Mouse (Mus musculus): Measurements from ENCODE around the gene Mrpl52. TPM values are rescaled to one million over a fixed set of nuclear protein-coding genes. Genes with fewer than 3 reads are reported as not detected.

Gene Mrpl52
- total RNA-seq, 2 experiments from 2014 or later: 99.8 to 101 TPM

DNA sequence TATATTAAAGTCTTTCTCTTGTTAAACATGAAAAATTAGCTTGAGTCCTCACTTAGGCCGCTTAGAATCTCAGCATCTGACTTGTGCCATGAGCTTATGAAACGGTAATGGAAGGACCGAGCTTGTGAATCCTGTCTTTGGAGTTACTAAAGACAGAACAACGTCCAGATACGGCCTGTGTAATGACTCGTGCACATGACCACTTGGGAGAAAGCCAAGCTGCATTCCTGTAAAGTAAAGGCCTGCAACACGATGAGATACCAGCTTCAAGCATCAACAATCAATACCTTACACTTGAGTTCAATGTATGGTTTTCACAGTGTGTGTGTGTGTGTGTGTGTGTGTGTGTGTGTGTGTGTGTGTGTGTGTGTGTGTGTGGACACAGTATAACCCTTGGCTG lies 30.0 kb upstream of the Mrpl52 start:
- H3K4me3 ChIP-seq: no peak overlapping the region
- no peak for DNase-seq (ENCODE audit: low spot score in 2 of 2)
- no peak for TF ChIP-seq CTCF (conservative IDR thresholded peaks at IDR 0.05)
- no peak overlapping the region for H3K27ac ChIP-seq

DNA sequence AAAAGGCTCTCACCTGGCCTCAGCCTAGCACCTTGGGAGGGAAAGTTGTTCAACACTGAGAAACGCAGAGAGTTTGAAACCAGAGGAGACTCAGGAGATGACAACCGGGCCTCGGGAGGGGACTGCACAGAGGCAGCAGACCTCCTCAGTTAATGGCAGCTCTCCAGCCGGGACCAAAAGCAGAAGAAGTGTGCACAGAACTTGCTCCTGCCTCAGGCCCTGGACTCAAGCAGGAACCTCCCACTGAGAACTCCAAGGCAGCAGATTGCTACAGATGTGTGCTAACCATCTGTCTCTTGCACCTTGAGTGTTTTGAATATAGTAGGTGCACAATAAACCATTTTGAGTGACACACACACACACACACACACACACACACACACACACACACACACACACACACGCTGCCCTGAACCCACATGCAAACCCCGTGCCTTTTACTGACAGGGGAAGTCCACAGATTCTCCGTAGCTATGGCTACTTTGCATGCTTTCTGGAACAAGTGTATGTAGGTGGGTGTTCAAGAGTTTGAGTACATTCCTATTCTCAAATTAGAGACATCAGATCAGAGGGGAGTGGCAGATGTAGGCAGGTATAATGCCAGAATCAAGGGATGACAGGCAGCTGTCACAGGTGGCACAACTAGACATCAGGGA lies 28.7 kb upstream of the Mrpl52 start:
- no peak for TF ChIP-seq CTCF (conservative IDR thresholded peaks at IDR 0.05)
- no peak overlapping the region for H3K27ac ChIP-seq
- no peak for DNase-seq (ENCODE audit: low spot score in 2 of 2)
- H3K4me3 ChIP-seq: no peak overlapping the region

DNA sequence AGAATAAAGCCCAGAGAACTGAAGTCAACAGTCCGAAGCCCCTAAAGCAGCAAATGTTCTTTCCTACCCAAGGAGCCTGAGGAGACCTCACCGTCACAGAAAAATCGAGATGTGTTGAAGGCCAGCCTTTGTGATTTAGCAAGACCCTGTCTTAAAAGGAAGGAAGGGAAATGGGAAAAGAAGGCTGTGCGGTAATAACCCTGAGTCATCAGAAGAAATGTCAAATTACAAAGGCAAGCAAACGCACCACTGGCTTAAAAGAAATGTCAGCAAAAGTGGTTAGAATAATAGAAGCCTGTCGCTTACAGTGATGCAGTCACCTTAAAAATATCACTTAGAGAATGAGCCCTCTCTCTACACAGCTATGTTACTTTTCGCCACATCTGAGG lies 28.2 kb upstream of the Mrpl52 start:
- Histone ChIP-seq H3K4me3 (no peak overlapping the region), H3K27ac (no peak overlapping the region)
- TF ChIP-seq CTCF (conservative IDR thresholded peaks at IDR 0.05): no peak
- no peak for DNase-seq (ENCODE audit: low spot score in 2 of 2)

DNA sequence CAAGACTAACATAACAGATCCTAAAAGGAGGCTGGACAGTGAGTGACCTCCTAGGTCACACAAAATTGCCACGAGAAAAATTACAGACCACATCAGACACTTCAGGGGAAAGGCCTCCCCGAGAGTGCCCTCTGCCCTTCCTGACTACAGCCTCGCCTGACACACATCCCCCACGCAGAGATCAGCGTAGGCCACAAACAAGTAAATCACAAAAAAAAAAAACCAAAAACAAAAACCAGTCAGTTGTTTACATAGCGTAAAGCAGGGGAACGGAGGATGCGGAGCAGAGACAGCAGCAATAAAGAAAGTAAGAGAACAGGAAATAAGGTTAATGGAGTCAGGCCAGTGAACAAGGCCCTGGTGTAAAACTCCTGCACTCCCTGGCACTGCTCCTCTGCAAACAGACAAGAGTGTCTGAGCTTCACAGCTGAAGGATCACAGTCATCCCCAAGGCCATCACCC lies 27.8 kb upstream of the Mrpl52 start:
- no peak for TF ChIP-seq CTCF (conservative IDR thresholded peaks at IDR 0.05)
- DNase-seq (ENCODE audit: low spot score in 2 of 2): no peak
- Histone ChIP-seq H3K4me3 (no peak overlapping the region), H3K27ac (no peak overlapping the region)

DNA sequence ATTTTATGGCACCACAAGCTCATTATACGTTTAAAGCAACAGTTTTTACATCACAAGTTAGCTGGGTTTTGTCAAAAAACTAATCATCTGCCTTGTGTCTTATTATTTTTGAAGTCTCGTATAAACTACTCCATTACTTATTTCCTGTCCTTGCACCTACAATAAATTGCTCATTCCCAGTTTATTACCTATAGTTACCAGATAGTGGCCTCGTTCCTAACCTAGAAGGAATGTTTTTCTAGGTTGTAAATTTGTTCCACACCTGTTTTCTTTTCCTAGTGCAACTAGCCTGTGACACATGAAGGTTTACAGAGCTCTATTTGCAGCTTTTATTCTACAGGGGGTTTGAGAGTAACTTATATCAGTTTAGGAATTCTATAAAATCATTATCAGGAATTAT lies 25.0 kb upstream of the Mrpl52 start:
- no peak for TF ChIP-seq CTCF (conservative IDR thresholded peaks at IDR 0.05)

DNA sequence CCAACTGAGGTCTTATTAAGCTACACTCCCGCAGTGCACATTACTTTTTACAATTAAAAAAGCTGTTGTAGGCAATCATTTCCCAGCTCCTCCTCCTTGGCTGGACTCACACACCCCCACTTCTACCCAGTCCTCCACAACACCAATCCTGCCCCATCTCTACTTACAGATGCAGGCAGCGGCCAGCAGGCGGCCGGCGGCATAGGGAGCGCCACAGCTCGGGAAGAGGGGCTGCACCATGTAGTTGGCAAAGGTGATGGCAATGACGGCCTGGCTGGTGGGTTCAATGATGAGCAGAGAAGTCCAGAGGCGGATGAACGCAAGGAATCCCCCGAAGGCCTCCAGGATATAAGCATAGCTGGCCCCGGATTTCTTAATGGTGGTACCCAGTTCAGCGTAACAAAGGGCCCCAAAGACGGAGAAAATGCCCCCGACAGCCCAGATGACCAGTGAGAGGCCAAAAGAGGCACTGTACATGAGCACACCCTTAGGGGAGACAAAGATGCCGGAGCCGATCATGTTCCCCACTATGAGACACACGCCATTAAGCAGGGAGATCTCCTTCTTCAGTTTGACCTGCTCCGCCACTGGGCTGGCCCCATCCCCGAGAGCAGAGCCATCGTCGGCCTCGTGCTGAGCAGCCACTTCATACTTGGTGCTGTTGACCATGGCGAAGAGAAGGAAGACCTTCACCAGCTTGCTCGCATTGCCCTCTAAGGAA lies 18.2 kb upstream of the Mrpl52 start:
- peak; percentile 43 for TF ChIP-seq CTCF (conservative IDR thresholded peaks at IDR 0.05)
- H3K4me3 ChIP-seq: no peak overlapping the region
- no peak overlapping the region for H3K27ac ChIP-seq
- no peak for DNase-seq (ENCODE audit: low spot score in 2 of 2)

More for the DNA sequence above, 25.0 kb upstream of the Mrpl52 start:
- Histone ChIP-seq H3K27ac (no peak overlapping the region), H3K4me3 (no peak overlapping the region)
- no peak for DNase-seq (ENCODE audit: low spot score in 2 of 2)

DNA sequence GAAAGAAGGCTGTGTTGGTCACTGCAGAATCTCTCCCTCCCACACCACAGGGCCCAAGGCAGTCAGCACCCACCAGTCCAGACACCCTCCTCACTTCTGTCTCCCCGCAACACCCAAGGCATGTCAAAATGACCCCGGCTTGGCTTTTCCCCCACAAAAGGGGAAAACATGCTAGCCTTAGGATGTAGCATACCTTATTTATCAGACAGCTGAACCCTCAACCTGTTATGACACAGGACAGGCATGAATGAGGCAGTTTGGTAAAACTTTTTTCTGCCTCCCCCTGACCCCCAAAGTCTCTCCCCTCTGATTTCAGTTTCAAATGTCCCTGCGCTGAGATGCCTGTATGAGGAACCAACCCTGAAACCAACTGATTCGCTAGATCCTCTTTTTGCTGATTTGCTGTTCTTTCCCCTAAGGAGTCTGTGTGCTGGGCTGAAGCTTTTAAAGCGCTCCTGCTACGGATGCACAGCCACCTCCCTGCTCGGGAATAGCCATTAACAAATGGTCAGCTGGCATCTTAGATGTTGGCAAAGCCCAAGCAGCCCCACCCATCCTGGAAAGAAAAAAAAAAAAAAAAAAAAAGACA lies 17.6 kb upstream of the Mrpl52 start:
- H3K4me3 ChIP-seq: no peak overlapping the region

DNA sequence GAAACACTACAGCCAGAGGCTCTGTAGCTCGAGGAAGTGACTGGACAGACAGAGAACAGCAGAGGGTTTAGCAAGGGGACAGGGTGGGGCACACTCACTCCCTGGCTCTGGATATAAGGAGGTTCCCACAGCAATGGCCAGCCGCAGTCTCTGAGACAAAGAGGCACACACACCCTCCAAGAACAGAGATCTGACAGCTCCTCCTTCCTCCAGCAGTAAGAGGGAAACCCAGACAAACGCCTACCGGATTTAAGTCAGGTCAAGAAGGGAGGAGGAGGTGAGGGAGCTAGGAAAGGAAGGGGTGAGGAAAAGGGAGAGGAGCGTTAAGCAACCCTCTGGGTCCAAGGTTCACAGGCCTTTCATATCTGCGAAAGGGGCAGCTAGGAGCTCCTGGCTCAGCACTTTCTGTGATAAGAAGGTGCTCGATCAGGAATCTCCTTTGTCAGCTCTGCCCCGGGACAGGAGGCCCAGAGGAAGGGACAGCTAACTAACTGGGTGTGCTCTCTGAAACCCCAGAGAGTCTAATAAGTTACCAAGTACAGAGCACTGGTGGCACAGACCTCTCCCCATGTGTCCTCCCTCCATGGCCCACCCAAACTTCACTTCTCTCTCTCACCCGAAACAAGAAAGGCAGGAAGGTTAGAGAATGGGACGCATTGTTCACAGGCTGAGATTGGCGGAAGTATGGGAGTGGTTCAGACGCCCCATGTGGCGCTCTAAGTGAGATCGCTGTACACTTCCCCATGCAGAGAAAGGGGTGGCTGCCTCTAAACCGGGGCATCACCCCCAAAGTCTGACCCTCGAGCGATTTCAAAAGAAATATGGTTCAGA lies 16.5 kb upstream of the Mrpl52 start:
- Histone ChIP-seq H3K27ac (peak overlapping the region; percentile 8; the same call in 1 of the 2 replicates), H3K4me3 (no peak overlapping the region)
- no peak for TF ChIP-seq CTCF (conservative IDR thresholded peaks at IDR 0.05)
- DNase-seq (ENCODE audit: low spot score in 2 of 2): no peak

More for the DNA sequence above, 17.6 kb upstream of the Mrpl52 start:
- no peak for TF ChIP-seq CTCF (conservative IDR thresholded peaks at IDR 0.05)
- H3K27ac ChIP-seq: no peak overlapping the region; the same call in 1 of the 2 replicates
- no peak for DNase-seq (ENCODE audit: low spot score in 2 of 2)

DNA sequence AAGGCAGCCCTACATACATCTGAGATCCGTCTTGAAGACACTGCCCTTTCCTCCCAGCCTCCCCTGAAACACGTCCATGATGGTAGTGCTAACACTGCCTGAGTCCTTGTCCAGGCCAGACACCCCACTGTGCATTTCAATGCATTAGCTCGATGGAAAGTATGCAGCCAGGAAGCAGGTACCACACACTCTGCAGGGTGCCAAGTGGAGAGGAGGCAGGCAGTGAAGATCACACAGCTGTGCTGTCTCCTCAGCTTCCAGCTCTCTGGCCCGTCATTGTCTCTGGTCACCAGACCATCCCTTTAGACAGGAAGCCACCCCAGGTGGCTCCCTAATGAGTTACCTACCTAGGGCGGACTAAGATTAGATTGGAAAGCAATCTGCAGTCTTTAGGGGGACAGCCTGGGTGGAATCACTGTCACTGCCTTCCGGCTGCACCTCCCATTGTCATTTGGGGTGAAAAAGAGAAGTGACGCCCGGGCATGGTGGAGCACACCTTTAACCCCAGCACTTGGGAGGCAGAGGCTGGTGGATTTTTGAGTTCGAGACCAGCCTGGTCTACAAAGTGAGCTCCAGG lies 14.6 kb upstream of the Mrpl52 start:
- no peak overlapping the region for H3K27ac ChIP-seq

DNA sequence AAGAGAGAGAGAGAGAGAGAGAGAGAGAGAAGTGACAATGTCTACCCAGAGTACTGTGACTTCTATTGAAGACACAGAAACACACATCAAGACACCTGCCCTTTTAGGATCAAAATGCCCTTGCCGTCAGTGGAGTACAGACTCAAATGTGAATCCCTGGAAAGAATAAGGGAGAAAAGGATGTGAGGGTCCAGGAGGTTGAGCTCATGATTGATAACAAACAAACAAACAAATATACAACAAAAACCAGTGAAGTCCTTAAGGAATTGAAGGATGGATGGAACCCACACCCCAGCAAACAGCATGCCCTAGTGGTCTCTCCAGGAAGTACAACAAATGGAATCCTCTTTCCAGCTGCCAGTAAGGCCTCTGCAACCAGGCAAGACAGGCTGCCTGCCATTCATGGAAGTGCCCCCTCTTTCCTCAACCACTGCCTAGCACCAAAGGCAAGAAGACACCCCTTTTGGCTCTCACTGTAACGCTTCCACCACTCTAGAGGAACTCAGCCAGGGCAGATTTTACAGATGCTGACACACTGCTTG lies 14.0 kb upstream of the Mrpl52 start:
- Histone ChIP-seq H3K27ac (no peak overlapping the region), H3K4me3 (no peak overlapping the region)
- DNase-seq (ENCODE audit: low spot score in 2 of 2): peak; percentile 56 to 74
- TF ChIP-seq CTCF (conservative IDR thresholded peaks at IDR 0.05): peak; percentile 93

More for the DNA sequence above, 14.6 kb upstream of the Mrpl52 start:
- DNase-seq (ENCODE audit: low spot score in 2 of 2): no peak
- no peak for TF ChIP-seq CTCF (conservative IDR thresholded peaks at IDR 0.05)
- H3K4me3 ChIP-seq: no peak overlapping the region

DNA sequence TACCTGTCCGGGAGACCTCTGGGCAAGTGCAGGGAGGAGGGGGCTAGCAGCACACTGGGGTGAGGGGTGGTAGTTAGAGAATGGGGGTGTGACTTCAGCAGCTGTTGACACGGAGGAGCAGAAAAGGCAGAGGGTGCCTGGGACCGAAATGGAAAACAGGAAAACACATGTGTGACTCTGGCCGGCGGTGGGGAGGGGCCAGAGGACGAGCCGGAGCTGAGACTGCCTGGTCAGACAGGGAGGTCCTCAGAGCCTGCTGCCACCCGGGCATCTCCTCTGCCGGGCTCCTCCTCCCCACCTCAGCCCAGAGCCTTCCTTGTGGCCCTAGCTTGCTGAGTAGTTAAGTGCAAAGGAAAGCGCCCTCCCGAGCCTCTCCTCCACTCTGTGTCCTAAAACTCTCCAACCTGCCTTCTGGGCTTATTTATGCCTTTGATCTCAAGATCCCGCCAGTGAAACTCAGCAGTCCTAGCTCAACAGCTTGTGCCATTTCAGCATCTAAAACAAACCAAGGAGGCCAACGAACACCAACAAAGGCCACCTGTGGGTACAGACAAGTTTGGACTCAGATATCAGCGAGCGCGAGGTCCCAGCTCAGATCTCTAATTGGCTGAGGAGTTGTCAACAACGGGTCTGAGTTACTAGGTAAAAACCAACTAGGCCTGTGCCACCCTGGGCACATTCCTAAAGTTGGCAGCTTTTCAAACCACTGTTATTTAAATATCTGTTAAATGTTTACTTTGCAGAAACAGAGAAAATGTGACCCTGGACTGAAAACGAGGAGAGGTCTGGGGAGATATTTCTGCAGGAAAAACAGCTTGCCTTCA lies 12.6 kb upstream of the Mrpl52 start:
- DNase-seq (ENCODE audit: low spot score in 2 of 2): no peak
- Histone ChIP-seq H3K4me3 (no peak overlapping the region), H3K27ac (no peak overlapping the region)
- no peak for TF ChIP-seq CTCF (conservative IDR thresholded peaks at IDR 0.05)

Data from layer of hippocampus, adult 2 months (tissue).